ENCODE assay signal across 25 mouse cellular contexts in genomic region chr14:10126536-10126935, GRCm38 (mm10).
"Had no signal": no experiment of that assay in that cellular context is flagged by ENCODE, and none has a peak within 500 bp of the region (broad histone marks: within the 10 kb centered on the region; RNA-seq: fewer than 3 reads in every experiment).

No protein-coding gene starts in this region.

- H3K4me2 ChIP-seq: heart, embryonic 11.5 days; heart, embryonic 13.5 days; heart, embryonic 15.5 days; hindbrain, embryonic 14.5 days; intestine, embryonic 15.5 days; limb, embryonic 13.5 days; limb, embryonic 15.5 days; liver, embryonic 12.5 days had no signal

- DNase-seq: gastrocnemius, postnatal 14 days; gastrocnemius, postnatal 36 days; heart, adult 11 months; heart, adult 2 months; heart, postnatal 14 days; heart, postnatal 36 days; kidney, adult 18-20 months; kidney, adult 8-10 months; kidney, postnatal 10 days; kidney, postnatal 36 days; layer of hippocampus, adult 9-11 months; layer of hippocampus, postnatal 36 days; left cerebral cortex, postnatal 4 days had no signal

- H3K9ac ChIP-seq: heart, embryonic 13.5 days; heart, embryonic 15.5 days; hindbrain, embryonic 14.5 days; intestine, embryonic 15.5 days; limb, embryonic 13.5 days; limb, embryonic 15.5 days; liver, embryonic 12.5 days; liver, embryonic 14.5 days had no signal

- H3K4me3 ChIP-seq: heart, adult 2 months; heart, embryonic 13.5 days; heart, embryonic 15.5 days; intestine, embryonic 15.5 days; limb, embryonic 13.5 days; limb, embryonic 15.5 days; liver, embryonic 12.5 days had no signal

- H3K36me3 ChIP-seq: heart, embryonic 13.5 days; heart, embryonic 15.5 days; intestine, embryonic 15.5 days; limb, embryonic 13.5 days; limb, embryonic 15.5 days; liver, embryonic 12.5 days had no signal

- H3K27me3 ChIP-seq: heart, embryonic 13.5 days; heart, embryonic 15.5 days; intestine, embryonic 15.5 days; limb, embryonic 13.5 days; limb, embryonic 15.5 days; liver, embryonic 12.5 days had no signal

- H3K27ac ChIP-seq: heart, adult 2 months; heart, embryonic 13.5 days; heart, embryonic 15.5 days; hindbrain, embryonic 14.5 days; intestine, embryonic 15.5 days; limb, embryonic 13.5 days; limb, embryonic 15.5 days; liver, embryonic 12.5 days; liver, embryonic 14.5 days had no signal

- H3K9me3 ChIP-seq: heart, embryonic 15.5 days; intestine, embryonic 15.5 days; limb, embryonic 13.5 days; limb, embryonic 15.5 days; liver, embryonic 12.5 days had no signal

- ATAC-seq: hindbrain, embryonic 16.5 days; inflammation-experienced regulatory T-cells, adult 6 months; intestine, embryonic 15.5 days; intestine, postnatal 0 days; liver, embryonic 12.5 days had no signal

- H3K4me1 ChIP-seq: heart, embryonic 13.5 days; heart, embryonic 15.5 days; intestine, embryonic 15.5 days; limb, embryonic 13.5 days; limb, embryonic 15.5 days; liver, embryonic 12.5 days had no signal
